Mouse (Mus musculus): ENCODE measurements around the gene Tec.

DNA sequence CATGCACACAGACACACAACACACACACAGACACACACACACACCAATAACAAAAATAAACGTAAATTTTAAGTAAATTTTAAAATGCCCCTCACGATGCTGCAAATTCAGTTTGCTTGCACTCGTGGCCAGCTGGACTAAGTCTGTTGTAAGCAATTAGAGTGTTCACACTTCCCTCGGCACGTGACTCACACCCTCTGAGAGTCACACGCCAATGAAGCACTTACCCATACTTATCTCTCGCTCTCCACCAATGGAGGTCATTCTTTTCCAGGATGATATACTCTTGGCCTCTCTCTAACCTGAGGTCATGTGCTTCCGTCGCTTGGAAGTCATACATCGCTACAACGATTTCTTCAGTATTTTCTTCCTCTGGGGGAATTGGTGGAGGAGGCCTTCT lies 86.5 kb downstream of the Tec start:
- no peak for TF ChIP-seq TAL1 (IDR thresholded peaks at IDR 0.05; ENCODE audit: low read length)
- no peak for TF ChIP-seq GATA1 (IDR thresholded peaks at IDR 0.05; ENCODE audit: low read length)

Measured in erythroblast, embryonic 14.5 days (primary cell).